Mouse (Mus musculus) spleen, postnatal 14 days (tissue): ENCODE data around the gene Rps3.
"Not testable (repeated sequence)": the region's sequence is repeated elsewhere in the genome, so short reads cannot be mapped to it uniquely, and the experiment has no call there.

Experiments used
- DNase-seq, 2 experiments: peaks; one replicate each; pipeline ENCODE4 v3.0.0; 2021 to 2022; ENCODE audit warnings: low spot score in 2 of 2

Rps3 gene

GRCm38 (mm10) chr7:99483271-99483923 lies at the start of gene Rps3:
TSS of gene Rps3 (minus strand) at chr7:99483738.
- DNase-seq, result peak; percentile 84 to 88

GRCm38 (mm10) chr7:99532526-99532925 lies 49.0 kb upstream of the Rps3 start:
- DNase-seq, result no peak

DNA sequence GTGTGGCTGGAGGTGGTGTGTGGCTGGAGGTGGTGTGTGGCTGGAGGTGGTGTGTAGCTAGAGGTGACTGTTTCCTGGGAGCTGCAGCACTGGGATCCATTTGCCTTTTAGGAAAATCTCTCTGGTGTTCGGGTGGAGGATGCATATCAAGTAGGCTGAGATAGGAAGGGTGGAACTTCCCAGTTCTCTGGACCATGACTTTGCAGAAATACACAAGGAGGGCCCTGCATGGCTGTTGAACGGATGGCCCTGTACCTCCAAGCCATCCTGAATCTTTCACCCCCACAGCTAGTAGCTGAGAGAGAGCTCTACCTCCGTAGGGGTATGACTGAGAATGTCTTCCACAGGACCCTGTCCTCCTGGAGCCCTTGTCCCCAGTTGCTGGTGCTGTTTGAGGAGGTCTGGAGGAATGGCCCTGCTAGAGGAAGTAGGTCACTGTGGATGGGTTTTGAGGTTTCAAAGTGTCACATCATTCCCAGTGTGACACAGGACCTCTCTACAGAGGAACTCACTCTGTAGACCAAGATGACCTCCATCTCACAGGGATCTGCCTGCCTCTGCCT lies 48.0 kb upstream of the Rps3 start:
- no peak for DNase-seq

GRCm38 (mm10) chr7:99529410-99529809 lies 45.9 kb upstream of the Rps3 start:
- DNase-seq, result no peak

DNA sequence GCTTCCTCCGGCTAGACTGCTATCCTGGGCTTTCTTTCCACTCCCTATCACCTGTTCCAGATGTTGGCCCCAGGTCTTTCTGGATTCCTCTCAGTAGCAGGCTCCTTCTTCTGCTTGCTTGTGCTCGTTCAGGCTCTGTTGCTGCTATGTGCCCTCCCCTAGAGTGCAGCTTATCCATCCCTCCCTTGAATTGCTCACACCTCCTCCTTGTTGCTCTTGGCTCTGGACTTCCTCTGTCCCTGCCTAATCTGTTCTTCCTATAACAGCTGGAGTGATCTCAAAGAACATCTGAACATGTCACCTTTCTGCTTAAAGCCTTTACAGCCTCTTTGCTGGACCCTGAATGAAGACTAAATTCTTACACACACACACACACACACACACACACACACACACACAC lies 45.0 kb upstream of the Rps3 start:
- DNase-seq, result no peak

GRCm38 (mm10) chr7:99523837-99524236 lies 40.3 kb upstream of the Rps3 start:
- DNase-seq, result no peak

DNA sequence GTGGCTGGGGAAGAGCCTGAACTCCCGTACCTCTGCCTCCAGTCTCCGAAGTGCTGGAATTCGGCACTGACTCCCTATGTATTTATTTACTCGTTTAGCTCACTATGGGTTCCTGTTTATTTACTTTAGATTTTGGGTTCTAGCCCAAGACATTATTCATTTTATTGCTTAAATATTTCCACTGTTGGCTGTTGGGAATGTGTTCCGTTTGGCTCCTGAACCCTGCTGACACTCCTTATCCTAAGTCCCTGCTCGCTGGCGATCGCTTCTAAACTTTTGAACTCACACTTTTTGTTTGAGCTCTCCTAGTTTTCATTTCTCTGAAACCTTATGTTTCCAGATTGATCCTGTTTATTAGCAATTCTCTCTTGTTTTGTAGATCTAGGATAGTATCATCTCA lies 39.6 kb upstream of the Rps3 start:
- no peak for DNase-seq

- DNase-seq, result no peak
Observed at GRCm38 (mm10) chr7:99518954-99519644, 35.6 kb upstream of the Rps3 start.

GRCm38 (mm10) chr7:99516814-99517157 lies 33.2 kb upstream of the Rps3 start:
- no peak for DNase-seq

- no peak for DNase-seq
Observed at GRCm38 (mm10) chr7:99516092-99516813, 32.7 kb upstream of the Rps3 start.

DNA sequence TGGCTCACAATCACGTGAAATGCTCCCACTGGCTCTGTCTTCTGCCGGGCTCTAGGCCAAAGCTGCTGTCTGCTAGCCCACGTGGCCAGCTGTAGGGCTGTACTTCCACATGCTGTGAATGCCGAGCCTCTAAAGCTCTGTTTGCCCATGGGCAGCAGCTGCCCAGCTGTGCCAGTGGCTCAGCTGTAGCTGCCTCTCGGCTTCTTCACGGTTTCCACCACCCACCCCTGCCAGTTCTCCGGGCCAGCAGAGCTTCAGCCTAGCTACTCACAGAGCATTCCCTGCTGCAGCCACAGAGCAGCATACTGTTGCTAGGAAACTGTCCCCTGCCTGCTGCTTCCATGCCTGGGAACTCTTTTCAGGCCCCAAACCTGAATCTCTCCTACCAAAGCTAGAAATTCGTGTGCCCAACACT lies 26.6 kb upstream of the Rps3 start:
- DNase-seq, result no peak

- not testable (repeated sequence) for DNase-seq
Observed at GRCm38 (mm10) chr7:99508187-99508586, 24.6 kb upstream of the Rps3 start.

- no peak for DNase-seq
Observed at GRCm38 (mm10) chr7:99504556-99504955, 21.0 kb upstream of the Rps3 start.

GRCm38 (mm10) chr7:99501148-99501547 lies 17.6 kb upstream of the Rps3 start:
- no peak for DNase-seq

DNA sequence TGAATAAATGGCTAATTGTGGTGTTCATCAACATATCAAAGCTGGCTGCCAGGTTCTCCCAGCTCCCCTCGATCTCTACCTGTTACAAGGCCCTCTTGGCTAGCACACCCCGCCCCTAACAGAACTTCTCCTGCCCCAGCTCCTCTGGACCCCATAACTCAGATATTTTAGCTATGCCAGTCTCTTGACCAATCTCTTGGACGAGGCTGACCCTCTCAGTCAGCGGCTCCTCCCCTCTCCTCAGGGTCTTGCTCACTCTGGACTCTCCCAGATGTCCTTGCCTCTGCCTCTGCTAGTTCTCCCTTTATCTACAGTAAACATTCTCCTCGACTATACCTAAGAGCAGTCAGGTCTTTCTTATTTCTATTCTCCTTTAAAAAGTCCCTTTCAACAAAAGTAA lies 17.1 kb upstream of the Rps3 start:
- no peak for DNase-seq

DNA sequence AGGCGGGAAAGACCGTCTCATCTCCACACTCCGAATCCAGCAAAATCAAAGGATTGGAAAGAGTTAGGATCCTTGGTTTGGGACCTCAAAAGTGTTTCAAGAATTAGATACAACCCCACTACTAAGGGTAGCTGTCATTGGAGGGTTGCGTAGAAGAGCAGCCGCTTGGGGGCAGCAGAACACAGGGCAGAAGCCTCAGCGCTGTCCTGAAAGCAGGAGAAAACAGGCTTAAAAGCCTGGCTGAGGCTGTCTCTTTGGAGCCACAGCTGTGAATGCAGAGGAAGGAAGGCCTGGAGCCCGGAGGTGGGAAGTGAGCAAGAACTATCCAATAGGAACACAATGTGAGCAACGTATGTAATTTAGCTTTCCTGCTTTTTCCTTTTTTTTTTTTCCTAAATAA lies 16.7 kb upstream of the Rps3 start:
- peak; percentile 64 to 78 for DNase-seq

GRCm38 (mm10) chr7:99499128-99499527 lies 15.6 kb upstream of the Rps3 start:
- DNase-seq, result no peak

- no peak for DNase-seq
Observed at GRCm38 (mm10) chr7:99489708-99490107, 6.2 kb upstream of the Rps3 start.

GRCm38 (mm10) chr7:99484679-99485078 lies 1.1 kb upstream of the Rps3 start:
- DNase-seq, result no peak

DNA sequence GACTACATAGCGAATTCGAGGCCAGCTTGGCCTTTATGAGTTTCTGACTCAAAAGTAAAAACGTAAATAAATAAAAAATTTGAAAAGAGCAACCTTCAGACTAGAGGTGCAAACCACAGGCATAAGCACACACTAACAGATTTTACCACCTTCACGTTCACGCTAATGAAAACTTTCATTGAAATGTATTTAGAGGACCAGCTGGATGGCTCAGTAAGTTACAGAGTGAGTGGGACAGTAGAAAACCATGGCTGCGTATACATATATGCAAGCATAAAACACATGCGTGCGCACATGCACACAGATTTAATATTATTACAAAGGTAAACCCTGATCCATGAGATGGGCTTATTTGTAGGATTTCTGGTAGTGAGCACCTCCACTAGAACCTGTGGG lies 384 bp upstream of the Rps3 start:
- DNase-seq, result no peak

- no peak for DNase-seq
Observed at GRCm38 (mm10) chr7:99482637-99483036, 901 bp downstream of the Rps3 start.

DNA sequence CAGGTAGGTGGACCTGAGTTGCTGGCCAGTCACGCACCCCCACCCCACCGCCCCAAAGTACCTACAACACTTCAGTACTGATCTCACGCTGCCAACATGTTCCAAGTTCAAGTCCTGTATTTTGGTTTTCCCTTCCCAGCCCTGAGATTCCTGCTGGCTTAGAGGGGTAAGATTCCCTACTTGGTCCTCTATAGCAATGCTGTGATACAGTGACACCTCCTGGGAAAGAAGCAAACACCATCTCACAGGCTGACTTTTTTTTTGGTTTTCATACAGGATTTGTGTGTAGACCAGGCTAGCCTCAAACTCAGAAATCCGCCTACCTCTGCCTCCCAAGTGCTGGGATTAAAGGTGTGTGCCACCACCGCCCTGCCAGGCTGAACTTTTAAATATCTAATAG lies 6.3 kb downstream of the Rps3 start:
- DNase-seq, result no peak
